Mouse (Mus musculus) hindbrain, embryonic 13.5 days (tissue): Measurements from ENCODE around the gene Trdn. TPM values are rescaled to one million over a fixed set of nuclear protein-coding genes. Genes with fewer than 3 reads are reported as not detected.

Source experiments
- ATAC-seq: fragments of 200-750 bp; cut with Nextera tagmentation; 2 replicates; pipeline ENCODE4 v1.8.0; 2017; ENCODE audit warnings: moderate TSS enrichment; ENCODE audit not compliant: low FRiP score
- H3K27ac ChIP-seq: fragments of 300-500 bp; sonication (generic); 2 replicates; pipeline ENCODE4 v1.5.1; 2015; ENCODE audit warnings: inconsistent platforms, mild to moderate bottlenecking, moderate library complexity
- H3K27me3 ChIP-seq: fragments of 300-500 bp; sonication (generic); 2 replicates; pipeline ENCODE4 v1.6.1; 2015; ENCODE audit warnings: mild to moderate bottlenecking, inconsistent platforms
- H3K36me3 ChIP-seq: fragments of 300-500 bp; sonication (generic); 2 replicates; pipeline ENCODE4 v1.6.1; 2015; ENCODE audit warnings: mild to moderate bottlenecking, inconsistent platforms
- H3K4me1 ChIP-seq: fragments of 300-500 bp; sonication (generic); replicated peaks from 2 replicates; pipeline ENCODE4 v1.6.1; 2015; ENCODE audit warnings: inconsistent platforms
- H3K4me2 ChIP-seq: fragments of 300-500 bp; sonication (generic); 2 replicates; pipeline ENCODE4 v1.6.1; 2015; ENCODE audit warnings: inconsistent platforms, mild to moderate bottlenecking, moderate library complexity
- H3K4me3 ChIP-seq: fragments of 300-500 bp; sonication (generic); 2 replicates; pipeline ENCODE4 v1.5.1; 2015; ENCODE audit warnings: mild to moderate bottlenecking, inconsistent platforms
- H3K9ac ChIP-seq: fragments of 300-500 bp; sonication (generic); 2 replicates; pipeline ENCODE4 v1.6.1; 2015; ENCODE audit warnings: mild to moderate bottlenecking, inconsistent platforms
- H3K9me3 ChIP-seq: fragments of 300-500 bp; sonication (generic); 2 replicates; pipeline ENCODE4 v1.6.1; 2016; ENCODE audit warnings: inconsistent platforms
- WGBS: fragments of 180-500 bp; shearing (Covaris S2); methylation state at CpG from one replicate; pipeline ENCODE4 v1.1.7; 2015; 5-methylcytosine and 5-hydroxymethylcytosine counted together
- polyA plus RNA-seq: library from polyadenylated mRNA; unstranded; fragments of >200 nt; fragmentation: Nextera tagmentation; extraction: Ambion mirVana; gene quantifications from 2 replicates; pipeline ENCODE4 v1.2.1, GENCODE M21; 2015

Trdn gene
- polyA plus RNA-seq, 1 experiment from 2014 or later: 0.34 TPM

GRCm38 (mm10) chr10:33179731-33180631, 99.6 kb downstream of the Trdn start:
- Histone ChIP-seq H3K9me3 (no peaks in the 10 kb centered on the region), H3K27ac (no peak overlapping the region), H3K36me3 (no peaks in the 10 kb centered on the region), H3K4me3 (no peak overlapping the region), H3K4me1 (0 out of 2 replicates have a peak, but pooled peaks cover 2% of the 10 kb centered on the region), H3K27me3 (no peaks in the 10 kb centered on the region), H3K9ac (no peak overlapping the region), H3K4me2 (no peak overlapping the region)
- ATAC-seq: peak; percentile 43; the same call in 1 of the 2 replicates
- 45% methylated on average over 2 of the region's 2 CpGs for WGBS

DNA sequence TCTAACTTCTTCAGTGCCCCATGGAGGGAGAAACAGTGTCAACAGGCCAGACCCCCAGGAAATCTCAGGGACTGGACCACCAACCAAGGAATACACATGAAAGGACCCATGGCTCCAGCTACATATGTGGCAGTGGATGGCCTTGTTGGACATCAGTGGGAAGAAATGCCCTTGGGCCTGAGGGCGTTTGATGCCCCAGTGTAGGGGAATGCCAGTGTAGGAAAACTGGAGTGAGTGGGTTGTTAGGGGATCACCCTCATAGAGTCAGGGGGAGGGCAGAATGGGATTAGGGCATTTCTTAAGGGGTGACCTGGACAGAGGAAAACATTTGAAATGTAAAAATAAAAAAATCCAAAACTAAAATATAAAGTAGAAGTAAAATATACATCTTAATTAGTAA, 108.7 kb downstream of the Trdn start:
- WGBS: 87% methylated on average over 1 of the region's 1 CpGs
- no peak for ATAC-seq
- Histone ChIP-seq H3K27ac (no peak overlapping the region), H3K36me3 (no peaks in the 10 kb centered on the region), H3K27me3 (no peaks in the 10 kb centered on the region), H3K4me2 (no peak overlapping the region), H3K4me3 (no peak overlapping the region), H3K4me1 (no peaks in the 10 kb centered on the region), H3K9ac (no peak overlapping the region), H3K9me3 (no peaks in the 10 kb centered on the region)

DNA sequence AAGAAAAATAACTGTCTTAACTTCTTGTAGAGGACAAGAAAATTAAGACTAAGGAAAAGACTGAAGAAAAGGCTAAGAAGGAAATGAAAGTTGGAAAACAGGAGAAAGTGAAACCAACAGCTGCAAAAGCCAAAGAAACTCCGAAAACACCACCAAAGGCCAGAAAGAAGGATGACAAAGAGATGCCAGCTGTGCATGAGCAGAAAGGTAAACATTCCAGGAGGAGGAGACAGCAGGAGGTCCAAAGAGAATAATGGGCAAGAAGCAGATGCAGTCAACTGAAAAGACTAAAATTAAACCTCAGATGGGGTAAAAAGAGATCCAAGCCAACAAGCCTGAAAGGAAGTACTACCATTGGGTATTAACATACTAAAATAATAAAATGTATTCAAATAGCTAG, 115.6 kb downstream of the Trdn start:
- no peak overlapping the region for H3K9ac ChIP-seq
- no peaks in the 10 kb centered on the region for H3K9me3 ChIP-seq
- no peaks in the 10 kb centered on the region for H3K4me1 ChIP-seq
- no peak for ATAC-seq
- H3K36me3 ChIP-seq: no peaks in the 10 kb centered on the region
- no peak overlapping the region for H3K27ac ChIP-seq
- WGBS: 3% methylated on average over 1 of the region's 1 CpGs
- no peak overlapping the region for H3K4me2 ChIP-seq
- no peaks in the 10 kb centered on the region for H3K27me3 ChIP-seq
- H3K4me3 ChIP-seq: no peak overlapping the region

- no peaks in the 10 kb centered on the region for H3K9me3 ChIP-seq
Observed at GRCm38 (mm10) chr10:33198257-33198656, 117.9 kb downstream of the Trdn start.

DNA sequence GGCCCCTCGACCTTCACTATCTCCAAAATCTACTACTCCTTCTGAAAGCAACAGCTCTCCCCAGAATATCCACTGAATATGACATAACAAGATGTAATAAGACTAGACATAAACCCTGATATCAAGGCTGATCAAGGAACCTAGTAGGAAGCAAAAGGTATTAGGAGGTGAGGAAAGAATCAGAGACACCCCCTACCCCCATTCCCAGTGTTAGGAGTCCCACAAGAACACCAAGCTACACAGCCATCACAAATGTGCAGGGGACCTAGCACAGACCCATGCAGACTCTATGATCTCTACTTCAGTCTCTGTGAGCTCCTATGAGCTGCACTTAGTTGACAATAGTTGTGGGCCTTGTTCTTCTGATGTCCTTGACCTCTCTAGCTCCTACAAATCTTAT, 130.1 kb downstream of the Trdn start:
- Histone ChIP-seq H3K36me3 (no peaks in the 10 kb centered on the region), H3K27me3 (no peaks in the 10 kb centered on the region), H3K4me3 (no peak overlapping the region), H3K4me1 (no peaks in the 10 kb centered on the region), H3K9ac (no peak overlapping the region), H3K9me3 (no peaks in the 10 kb centered on the region), H3K4me2 (no peak overlapping the region), H3K27ac (no peak overlapping the region)
- 77% methylated on average over 1 of the region's 1 CpGs for WGBS
- ATAC-seq: no peak

More at GRCm38 (mm10) chr10:33198257-33198656, 117.9 kb downstream of the Trdn start:
- H3K4me3 ChIP-seq: no peak overlapping the region
- no peaks in the 10 kb centered on the region for H3K4me1 ChIP-seq
- no peak overlapping the region for H3K27ac ChIP-seq
- no peak for ATAC-seq
- no peaks in the 10 kb centered on the region for H3K27me3 ChIP-seq
- H3K9ac ChIP-seq: no peak overlapping the region
- no peaks in the 10 kb centered on the region for H3K36me3 ChIP-seq
- 79% methylated on average over 1 of the region's 1 CpGs for WGBS
- H3K4me2 ChIP-seq: no peak overlapping the region

GRCm38 (mm10) chr10:33253911-33254310, 173.6 kb downstream of the Trdn start:
- no peaks in the 10 kb centered on the region for H3K36me3 ChIP-seq
- H3K4me2 ChIP-seq: no peak overlapping the region
- H3K27ac ChIP-seq: no peak overlapping the region
- no peaks in the 10 kb centered on the region for H3K27me3 ChIP-seq
- no peak for ATAC-seq
- no peak overlapping the region for H3K4me3 ChIP-seq
- no peaks in the 10 kb centered on the region for H3K9me3 ChIP-seq
- 69% methylated on average over 1 of the region's 1 CpGs for WGBS
- no peaks in the 10 kb centered on the region for H3K4me1 ChIP-seq
- no peak overlapping the region for H3K9ac ChIP-seq

DNA sequence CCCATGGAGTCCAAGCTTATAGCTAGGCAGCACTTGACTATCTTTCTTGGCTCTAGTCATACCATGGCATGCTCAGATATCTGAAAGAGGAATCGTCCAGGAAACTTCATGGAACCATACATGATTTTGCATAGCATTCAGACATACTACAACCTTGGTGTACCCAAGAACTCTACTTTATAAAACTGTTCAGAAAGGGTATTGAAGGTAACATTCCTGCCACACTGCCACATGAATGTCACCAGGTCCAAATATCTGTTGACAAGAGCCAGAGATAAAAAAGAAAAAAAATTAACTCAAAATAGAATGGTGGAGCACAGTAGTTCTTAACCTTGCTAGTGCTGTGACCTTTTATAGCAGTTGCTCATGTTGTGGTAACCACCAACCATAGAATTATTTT, 175.8 kb downstream of the Trdn start:
- no peak for ATAC-seq
- Histone ChIP-seq H3K9ac (no peak overlapping the region), H3K36me3 (no peaks in the 10 kb centered on the region), H3K27me3 (no peaks in the 10 kb centered on the region), H3K4me2 (no peak overlapping the region), H3K9me3 (no peaks in the 10 kb centered on the region), H3K27ac (no peak overlapping the region), H3K4me1 (no peaks in the 10 kb centered on the region), H3K4me3 (no peak overlapping the region)
- WGBS: 79% methylated on average over 1 of the region's 1 CpGs

DNA sequence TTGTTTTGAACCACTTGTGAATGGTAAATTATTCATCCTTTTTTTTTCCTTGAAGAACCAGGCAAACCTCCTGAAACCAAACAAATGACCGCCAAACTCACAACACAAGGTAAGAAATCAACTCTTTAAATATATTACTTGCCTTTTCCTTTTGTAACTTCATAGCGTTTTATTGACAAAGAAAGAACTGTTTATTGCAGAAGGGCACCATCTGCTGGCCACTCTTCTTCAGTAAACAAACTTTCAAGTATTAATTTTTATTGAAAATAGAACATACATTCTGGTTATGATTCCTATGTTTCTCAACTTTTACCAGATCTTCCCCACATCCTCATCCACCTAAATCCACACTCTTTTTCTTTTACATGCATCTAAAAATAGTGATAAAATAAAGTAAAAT, 224.6 kb downstream of the Trdn start:
- ATAC-seq: no peak
- no peak overlapping the region for H3K27ac ChIP-seq

DNA sequence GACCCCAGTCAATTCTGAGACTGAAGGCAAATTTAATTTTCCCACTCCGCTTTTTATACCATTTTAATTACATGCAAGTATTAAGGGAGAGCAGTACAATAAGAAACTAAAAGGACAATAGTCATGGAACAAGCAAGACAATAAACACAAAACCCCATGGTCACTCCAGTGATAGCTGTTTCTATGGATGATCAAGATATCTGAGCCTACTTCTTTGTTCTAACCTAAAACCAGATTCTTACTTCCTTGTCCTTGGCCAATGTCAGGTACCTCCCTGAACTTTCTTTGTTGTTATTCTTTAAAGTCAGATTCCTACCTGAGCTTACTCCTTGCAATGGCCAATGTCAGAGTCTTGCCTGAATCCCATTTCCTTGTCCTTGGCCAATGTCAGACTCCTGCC, 272.7 kb downstream of the Trdn start:
- H3K27me3 ChIP-seq: no peaks in the 10 kb centered on the region
- no peaks in the 10 kb centered on the region for H3K36me3 ChIP-seq
- no peak overlapping the region for H3K4me2 ChIP-seq
- H3K27ac ChIP-seq: no peak overlapping the region
- WGBS: 92% methylated on average over 1 of the region's 1 CpGs
- H3K4me1 ChIP-seq: no peaks in the 10 kb centered on the region
- no peaks in the 10 kb centered on the region for H3K9me3 ChIP-seq
- no peak overlapping the region for H3K4me3 ChIP-seq
- H3K9ac ChIP-seq: no peak overlapping the region
- ATAC-seq: no peak

More for the DNA sequence above, 224.6 kb downstream of the Trdn start:
- no peaks in the 10 kb centered on the region for H3K9me3 ChIP-seq
- no peak overlapping the region for H3K4me2 ChIP-seq
- H3K27me3 ChIP-seq: no peaks in the 10 kb centered on the region
- no peaks in the 10 kb centered on the region for H3K4me1 ChIP-seq
- H3K9ac ChIP-seq: no peak overlapping the region
- no peaks in the 10 kb centered on the region for H3K36me3 ChIP-seq
- 45% methylated on average over 2 of the region's 2 CpGs for WGBS
- H3K4me3 ChIP-seq: no peak overlapping the region

GRCm38 (mm10) chr10:33366521-33366920, 286.2 kb downstream of the Trdn start:
- Histone ChIP-seq H3K27me3 (no peaks in the 10 kb centered on the region), H3K27ac (no peak overlapping the region), H3K4me3 (no peak overlapping the region), H3K9me3 (no peaks in the 10 kb centered on the region), H3K4me2 (no peak overlapping the region), H3K36me3 (no peaks in the 10 kb centered on the region), H3K9ac (no peak overlapping the region), H3K4me1 (no peaks in the 10 kb centered on the region)
- ATAC-seq: no peak

DNA sequence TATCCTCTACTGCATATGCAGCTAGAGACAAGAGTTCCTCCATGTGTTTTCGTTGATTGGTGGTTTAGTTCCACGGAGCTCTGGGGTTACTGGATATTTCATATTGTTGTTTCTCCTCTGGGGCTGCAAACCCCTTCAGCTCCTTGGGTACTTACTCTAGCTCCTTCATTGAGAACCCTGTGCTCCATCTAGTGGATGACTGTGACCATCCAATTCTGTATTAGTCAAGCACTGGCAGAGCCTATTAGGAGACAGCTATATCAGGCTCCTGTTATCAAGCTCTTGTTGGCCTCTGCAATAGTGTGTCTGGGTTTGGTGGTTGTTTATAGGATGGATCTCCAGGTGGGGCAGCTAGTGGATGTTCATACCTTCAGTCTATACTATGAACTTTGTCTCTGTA, 290.2 kb downstream of the Trdn start:
- H3K27me3 ChIP-seq: no peaks in the 10 kb centered on the region
- no peaks in the 10 kb centered on the region for H3K36me3 ChIP-seq
- H3K4me1 ChIP-seq: no peaks in the 10 kb centered on the region
- H3K4me3 ChIP-seq: no peak overlapping the region
- H3K9me3 ChIP-seq: no peaks in the 10 kb centered on the region
- no peak overlapping the region for H3K9ac ChIP-seq
- ATAC-seq: no peak
- WGBS: 76% methylated on average over 2 of the region's 2 CpGs
- H3K27ac ChIP-seq: no peak overlapping the region
- H3K4me2 ChIP-seq: no peak overlapping the region

DNA sequence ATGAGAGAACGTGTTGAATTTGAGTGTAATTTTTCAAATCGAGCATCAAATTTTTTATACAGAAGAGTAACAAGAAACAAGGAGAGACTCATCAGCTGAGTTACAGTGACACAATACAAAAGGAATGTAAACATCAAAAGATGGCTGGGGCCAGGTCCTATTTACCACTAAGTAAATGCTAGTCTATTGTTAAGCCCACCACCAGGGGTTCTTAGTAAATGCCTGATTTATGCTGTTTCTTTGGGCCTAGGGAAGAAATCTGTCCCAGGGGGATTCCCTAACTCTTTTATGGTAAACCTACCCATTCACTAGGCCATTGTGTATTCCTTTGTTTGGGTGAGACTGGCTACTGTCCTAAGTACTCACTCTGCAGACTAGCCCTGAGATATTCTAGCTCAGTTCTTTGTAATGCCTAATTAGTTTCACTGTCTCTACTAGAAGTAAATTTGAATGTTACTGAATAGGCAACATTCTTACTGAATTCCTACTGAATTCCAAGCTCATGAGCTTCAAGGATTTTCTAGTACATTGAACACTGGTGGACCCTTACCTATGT, 295.2 kb downstream of the Trdn start:
- H3K9me3 ChIP-seq: no peaks in the 10 kb centered on the region
- H3K36me3 ChIP-seq: no peaks in the 10 kb centered on the region
- WGBS: 74% methylated on average over 2 of the region's 2 CpGs
- H3K9ac ChIP-seq: no peak overlapping the region
- no peak for ATAC-seq
- H3K4me2 ChIP-seq: no peak overlapping the region
- H3K4me1 ChIP-seq: no peaks in the 10 kb centered on the region
- H3K27ac ChIP-seq: no peak overlapping the region
- H3K4me3 ChIP-seq: no peak overlapping the region
- H3K27me3 ChIP-seq: no peaks in the 10 kb centered on the region
